Mouse (Mus musculus): ENCODE results near the gene Igll1.

DNA sequence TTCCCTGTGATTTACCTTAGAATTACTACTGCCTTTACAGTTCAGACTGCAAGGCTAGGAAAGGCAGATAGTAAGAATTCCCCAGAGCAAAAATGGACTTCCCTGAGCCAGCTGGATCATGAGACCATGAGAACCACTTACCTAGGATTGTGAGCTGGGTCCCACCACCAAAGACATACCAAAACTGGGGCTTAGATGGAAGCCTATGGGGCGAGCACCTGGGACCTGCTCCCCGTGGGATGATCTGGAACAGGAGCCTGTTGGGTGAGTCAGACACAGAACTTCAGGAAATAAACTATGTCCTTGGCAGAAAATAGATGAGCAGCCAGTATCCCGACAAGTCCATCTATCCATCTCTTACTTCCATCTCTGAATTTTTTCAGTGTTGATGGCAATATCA lies 1.5 kb downstream of the Igll1 start:
- TF ChIP-seq ZC3H11A (IDR thresholded peaks at IDR 0.05; ENCODE audit: borderline replicate concordance, low read depth, low read length) (no peak), HCFC1 (IDR thresholded peaks at IDR 0.05; ENCODE audit: borderline replicate concordance, insufficient read depth, low read length) (no peak), CHD2 (IDR thresholded peaks at IDR 0.05; ENCODE audit: low read depth, low read length) (no peak), MAFK (IDR thresholded peaks at IDR 0.05; ENCODE audit: insufficient read depth, low read depth, low read length) (no peak), ZNF384 (IDR thresholded peaks at IDR 0.05; ENCODE audit: low read depth, low read length) (no peak)
